Mouse (Mus musculus) midbrain, postnatal 0 days (tissue): ENCODE results near the gene Cachd1. TPM values are rescaled to one million over a fixed set of nuclear protein-coding genes. Genes with fewer than 3 reads are reported as not detected.

ENCODE experiments used
- ATAC-seq: fragments of 200-750 bp; cut with Nextera tagmentation; 2 replicates; pipeline ENCODE4 v1.8.0; 2017; ENCODE audit warnings: moderate number of reproducible peaks, mild to moderate bottlenecking, moderate TSS enrichment, moderate library complexity; ENCODE audit not compliant: low FRiP score
- DNase-seq: peaks from one replicate; pipeline ENCODE4 v3.0.0-alpha.2; 2015; ENCODE audit warnings: low spot score
- H3K27ac ChIP-seq: fragments of 300-500 bp; sonication (generic); 2 replicates; pipeline ENCODE4 v1.5.1; 2014; ENCODE audit warnings: low read depth, mild to moderate bottlenecking, low read length, mixed read lengths
- H3K27me3 ChIP-seq: fragments of 300-500 bp; sonication (generic); 2 replicates; pipeline ENCODE4 v1.6.1; 2014; ENCODE audit warnings: low read length, control low read depth, mixed read lengths; ENCODE audit not compliant: insufficient read depth
- H3K36me3 ChIP-seq: fragments of 300-500 bp; sonication (generic); 2 replicates; pipeline ENCODE4 v1.6.1; 2014; ENCODE audit warnings: low read length, control low read depth, mixed read lengths; ENCODE audit not compliant: insufficient read depth
- H3K4me1 ChIP-seq: fragments of 300-500 bp; sonication (generic); 2 replicates; pipeline ENCODE4 v1.6.1; 2014; ENCODE audit warnings: mild to moderate bottlenecking, control low read depth, antibody characterized with exemption, low read length, mixed read lengths; ENCODE audit not compliant: insufficient read depth
- H3K4me2 ChIP-seq: fragments of 300-500 bp; sonication (generic); 2 replicates; pipeline ENCODE4 v1.6.1; 2014; ENCODE audit warnings: low read depth, mild to moderate bottlenecking, low read length, mixed read lengths; ENCODE audit not compliant: poor library complexity, severe bottlenecking
- H3K4me3 ChIP-seq: fragments of 300-500 bp; sonication (generic); 2 replicates; pipeline ENCODE4 v1.5.1; 2014; ENCODE audit warnings: low read depth, mild to moderate bottlenecking, low read length, moderate library complexity
- H3K9ac ChIP-seq: fragments of 300-500 bp; sonication (generic); replicated peaks from 2 replicates; pipeline ENCODE4 v1.6.1; 2014; ENCODE audit warnings: mild to moderate bottlenecking, low read length, moderate library complexity, mixed read lengths; ENCODE audit not compliant: poor library complexity, severe bottlenecking
- H3K9me3 ChIP-seq: fragments of 300-500 bp; sonication (generic); 2 replicates; pipeline ENCODE4 v1.6.1; 2016; ENCODE audit warnings: low read length, control low read depth
- CTCF ChIP-seq: IDR thresholded peaks from 2 replicates; pipeline ENCODE4 v1.5.1; 2016; ENCODE audit warnings: antibody characterized with exemption, mild to moderate bottlenecking
- WGBS: fragments of 180-500 bp; shearing (Covaris S2); extraction: QIAGEN DNeasy Blood & Tissue Kit; methylation state at CpG from one replicate; pipeline ENCODE4 v1.1.7; 2014; 5-methylcytosine and 5-hydroxymethylcytosine counted together
- polyA plus RNA-seq: library from polyadenylated mRNA; unstranded; fragments of >200 nt; fragmentation: Nextera tagmentation; extraction: Ambion mirVana; gene quantifications from 2 replicates; pipeline ENCODE4 v1.2.1, GENCODE M21; 2015
- total RNA-seq: library from RNA; depleted of rRNA; stranded (reverse); fragments of >200 nt; gene quantifications from 2 replicates; pipeline ENCODE4 v1.2.3, GENCODE M21; 2014

Cachd1 gene
- total and polyA plus RNA-seq, 2 experiments from 2014 or later: 26.5 to 52.2 TPM

- Histone ChIP-seq H3K9ac (no peak overlapping the region), H3K9me3 (no peaks in the 10 kb centered on the region), H3K4me2 (no peak overlapping the region), H3K4me3 (no peak overlapping the region), H3K36me3 (peaks cover 7% of the 10 kb centered on the region), H3K4me1 (0 out of 2 replicates have a peak, but pooled peaks cover 5% of the 10 kb centered on the region), H3K27me3 (no peaks in the 10 kb centered on the region), H3K27ac (no peak overlapping the region)
- 65% methylated on average over 6 of the region's 6 CpGs for WGBS
- ATAC-seq (no peak), DNase-seq (no peak)
- TF ChIP-seq CTCF: no peak
Observed at GRCm38 (mm10) chr4:101001073-101001472, 224.6 kb downstream of the Cachd1 start.

- no peak for DNase-seq
- no peak for TF ChIP-seq CTCF
Observed at GRCm38 (mm10) chr4:101002961-101003360, 226.5 kb downstream of the Cachd1 start.

GRCm38 (mm10) chr4:101008362-101008769 is 231.9 kb downstream of the Cachd1 start:
- Histone ChIP-seq H3K27me3 (no peaks in the 10 kb centered on the region), H3K9ac (no peak overlapping the region), H3K4me3 (no peak overlapping the region), H3K27ac (no peak overlapping the region), H3K4me1 (no peaks in the 10 kb centered on the region), H3K9me3 (no peaks in the 10 kb centered on the region), H3K4me2 (no peak overlapping the region), H3K36me3 (peaks cover 1% of the 10 kb centered on the region; the same call in 1 of the 2 replicates)
- no peak for TF ChIP-seq CTCF
- WGBS: 9% methylated on average over 5 of the region's 5 CpGs
- DNase-seq (no peak), ATAC-seq (peak; percentile 49)

More at GRCm38 (mm10) chr4:101002961-101003360, 226.5 kb downstream of the Cachd1 start:
- Histone ChIP-seq H3K36me3 (peaks cover 7% of the 10 kb centered on the region), H3K9me3 (no peaks in the 10 kb centered on the region), H3K9ac (no peak overlapping the region), H3K4me1 (0 out of 2 replicates have a peak, but pooled peaks cover 2% of the 10 kb centered on the region), H3K27me3 (no peaks in the 10 kb centered on the region), H3K4me2 (no peak overlapping the region), H3K27ac (no peak overlapping the region), H3K4me3 (no peak overlapping the region)
- ATAC-seq: no peak
- 95% methylated on average over 16 of the region's 16 CpGs for WGBS

GRCm38 (mm10) chr4:101009092-101009491 is 232.6 kb downstream of the Cachd1 start:
- no peaks in the 10 kb centered on the region for H3K36me3 ChIP-seq
- no peak for TF ChIP-seq CTCF
- DNase-seq (no peak), ATAC-seq (no peak)
- H3K27me3 ChIP-seq: no peaks in the 10 kb centered on the region
- no peak overlapping the region for H3K9ac ChIP-seq
- 63% methylated on average over 4 of the region's 4 CpGs for WGBS
- H3K4me1 ChIP-seq: no peaks in the 10 kb centered on the region
- no peak overlapping the region for H3K4me2 ChIP-seq
- H3K9me3 ChIP-seq: no peaks in the 10 kb centered on the region
- no peak overlapping the region for H3K4me3 ChIP-seq
- no peak overlapping the region for H3K27ac ChIP-seq

GRCm38 (mm10) chr4:101017806-101018205 is 241.3 kb downstream of the Cachd1 start:
- Histone ChIP-seq H3K27ac (no peak overlapping the region), H3K9me3 (no peaks in the 10 kb centered on the region), H3K36me3 (no peaks in the 10 kb centered on the region), H3K4me3 (no peak overlapping the region), H3K4me2 (no peak overlapping the region), H3K9ac (no peak overlapping the region), H3K27me3 (no peaks in the 10 kb centered on the region), H3K4me1 (no peaks in the 10 kb centered on the region)
- ATAC-seq: no peak
- TF ChIP-seq CTCF: no peak
- 87% methylated on average over 4 of the region's 4 CpGs for WGBS
- DNase-seq: no peak

GRCm38 (mm10) chr4:101020596-101020995 is 244.1 kb downstream of the Cachd1 start, which contains the start of gene Gm10577:
Gm10577 (minus strand) TSS chr4:101020696.
- Histone ChIP-seq H3K36me3 (no peaks in the 10 kb centered on the region), H3K9me3 (0 out of 2 replicates have a peak, but pooled peaks cover 3% of the 10 kb centered on the region), H3K4me1 (no peaks in the 10 kb centered on the region), H3K27me3 (no peaks in the 10 kb centered on the region), H3K9ac (no peak within 1 kb of the TSS), H3K4me3 (no peak within 1 kb of the TSS), H3K4me2 (no peak within 1 kb of the TSS), H3K27ac (no peak within 1 kb of the TSS)
- ATAC-seq (no peak), DNase-seq (no peak)
- TF ChIP-seq CTCF: no peak
- 80% methylated on average over 4 of the region's 4 CpGs for WGBS
